Mouse (Mus musculus) adrenal gland, postnatal 10 days (tissue): Measurements from ENCODE around the gene Fblim1. TPM values are rescaled to one million over a fixed set of nuclear protein-coding genes. Genes with fewer than 3 reads are reported as not detected.

ENCODE experiments used
- DNase-seq: peaks from one replicate; pipeline ENCODE4 v3.0.0; 2021; ENCODE audit warnings: mixed read lengths
- total RNA-seq, 2 experiments: library from RNA; stranded (reverse); gene quantifications; 2 replicates each; pipeline ENCODE4 v1.2.3; 2021

Fblim1 gene
- total RNA-seq, 2 experiments from 2014 or later, result 14.8 to 21.6 TPM

GRCm38 (mm10) chr4:141624983-141625773 lies 19.3 kb upstream of the Fblim1 start:
- peak; percentile 67 for DNase-seq

GRCm38 (mm10) chr4:141624134-141624533 lies 18.2 kb upstream of the Fblim1 start:
- no peak for DNase-seq

- peak; percentile 89 for DNase-seq
These were observed 17.8 kb upstream of the Fblim1 start, which contains the start of gene Slc25a34 for GRCm38 (mm10) chr4:141623666-141624065. Slc25a34 (minus strand) TSS chr4:141623821.

GRCm38 (mm10) chr4:141623037-141623436 lies 17.1 kb upstream of the Fblim1 start:
- DNase-seq, result no peak

GRCm38 (mm10) chr4:141622580-141622979 lies 16.7 kb upstream of the Fblim1 start:
- peak; percentile 40 for DNase-seq

- no peak for DNase-seq
These were observed 16.2 kb upstream of the Fblim1 start for GRCm38 (mm10) chr4:141622091-141622490.

GRCm38 (mm10) chr4:141621297-141621696 lies 15.4 kb upstream of the Fblim1 start:
- DNase-seq, result peak; percentile 48

- no peak for DNase-seq
These were observed 13.5 kb upstream of the Fblim1 start for GRCm38 (mm10) chr4:141619299-141619883.

- DNase-seq, result peak; percentile 78
These were observed 12.8 kb upstream of the Fblim1 start, which contains the start of gene Tmem82 for GRCm38 (mm10) chr4:141618565-141619243. Tmem82 (minus strand) TSS chr4:141618633.

- DNase-seq, result peak; percentile 67
These were observed 12.1 kb upstream of the Fblim1 start for GRCm38 (mm10) chr4:141617863-141618564.

- peak; percentile 82 for DNase-seq
These were observed 11.4 kb upstream of the Fblim1 start for GRCm38 (mm10) chr4:141617299-141617698.

GRCm38 (mm10) chr4:141616811-141617210 lies 10.9 kb upstream of the Fblim1 start:
- DNase-seq, result no peak

GRCm38 (mm10) chr4:141614946-141615345 lies 9.1 kb upstream of the Fblim1 start:
- DNase-seq, result no peak

GRCm38 (mm10) chr4:141609538-141609937 lies 3.6 kb upstream of the Fblim1 start:
- DNase-seq, result peak; percentile 46

- DNase-seq, result no peak
These were observed 475 bp downstream of the Fblim1 start for GRCm38 (mm10) chr4:141605421-141605820.

- peak; percentile 50 for DNase-seq
These were observed 1.4 kb downstream of the Fblim1 start for GRCm38 (mm10) chr4:141604493-141604892.

- DNase-seq, result no peak
These were observed 2.0 kb downstream of the Fblim1 start for GRCm38 (mm10) chr4:141603921-141604320.

GRCm38 (mm10) chr4:141602523-141603223 lies 3.2 kb downstream of the Fblim1 start:
- DNase-seq, result no peak

- peak; percentile 46 for DNase-seq
These were observed 4.6 kb downstream of the Fblim1 start for GRCm38 (mm10) chr4:141601148-141601862.

- no peak for DNase-seq
These were observed 5.5 kb downstream of the Fblim1 start for GRCm38 (mm10) chr4:141600364-141600763.
